ENCODE assay signal across 8 mouse cellular contexts in the genomic region with DNA sequence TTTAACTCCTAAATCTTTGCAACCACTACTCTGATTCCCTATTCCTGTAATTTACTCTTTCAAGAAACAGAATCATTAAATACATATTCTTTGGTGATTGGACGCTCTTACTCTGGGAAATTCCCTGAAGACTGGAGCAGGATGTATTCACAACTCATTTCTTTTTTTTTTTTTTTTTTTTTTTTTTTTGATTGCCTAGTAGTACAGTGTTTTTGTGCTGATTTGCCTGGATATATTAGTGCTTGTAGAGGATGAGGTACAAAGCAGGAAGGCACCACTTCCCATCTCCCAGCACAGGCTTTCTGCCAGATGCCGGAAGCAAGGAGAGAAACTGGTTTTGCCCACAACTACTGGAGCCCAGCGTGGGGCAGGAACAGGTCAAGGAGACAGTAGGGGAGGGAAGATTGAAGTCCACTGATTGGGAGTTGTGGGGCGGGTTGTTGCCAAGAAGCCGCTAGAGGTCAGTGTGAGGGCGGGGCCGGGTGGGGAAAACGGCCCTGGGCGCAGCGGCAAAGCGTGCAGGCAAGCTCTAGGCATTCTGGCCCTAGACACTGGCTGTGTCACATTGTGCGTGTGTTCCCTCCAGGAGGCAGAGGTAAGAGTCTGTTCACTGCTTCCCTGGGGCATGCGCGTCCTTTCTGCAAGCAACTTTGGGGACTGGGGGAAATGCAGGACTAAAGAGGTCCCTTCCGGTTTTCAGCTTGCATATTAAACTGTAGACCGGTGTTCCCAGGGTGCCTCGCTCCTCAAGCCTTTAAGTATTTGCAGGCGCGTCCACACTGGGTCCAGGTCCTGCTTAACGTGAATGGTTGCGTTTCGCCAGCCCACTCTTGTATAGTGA. TPM values are rescaled to one million over a fixed set of nuclear protein-coding genes. Genes with fewer than 3 reads are reported as not detected.
DNase-seq lines count a peak whose midpoint lies in the region; ATAC-seq lines count a peak whose summit lies in the region.

A gene (plus strand): TSS at position 482 of the 841 bp plus-strand sequence.

- H3K27ac ChIP-seq in hindbrain, embryonic 15.5 days (replicated peaks): peak within 1 kb of the TSS; percentile 87

- H3K4me2 ChIP-seq in hindbrain, embryonic 15.5 days: peak within 1 kb of the TSS; percentile 88

- ATAC-seq in hindbrain, embryonic 15.5 days (ENCODE audit: low FRiP score, low read depth): peak; percentile 90

- H3K9me3 ChIP-seq in hindbrain, embryonic 15.5 days: no peaks in the 10 kb centered on the region

- no peaks in the 10 kb centered on the region for H3K27me3 ChIP-seq in hindbrain, embryonic 15.5 days

- WGBS in hindbrain, embryonic 15.5 days: 2% methylated on average over 22 of the region's 22 CpGs

- H3K9ac ChIP-seq in hindbrain, embryonic 15.5 days: peak within 1 kb of the TSS; percentile 32

- H3K36me3 ChIP-seq in hindbrain, embryonic 15.5 days: no peaks in the 10 kb centered on the region

- peak within 1 kb of the TSS; percentile 57 for H3K4me3 ChIP-seq in hindbrain, embryonic 15.5 days

- peaks cover 6% of the 10 kb centered on the region; the same call in 1 of the 2 replicates for H3K4me1 ChIP-seq in hindbrain, embryonic 15.5 days (replicated peaks)

- DNase-seq in T-cell, adult 2 months (ENCODE audit: low spot score): peak; percentile 6
- DNase-seq in cerebellum, postnatal 36 days: peak; percentile 50 to 57
- peak; percentile 60 for DNase-seq in frontal cortex, postnatal 36 days (ENCODE audit: low spot score in 2 of 2)
- DNase-seq in left cerebral cortex, adult 11 months (ENCODE audit: low spot score): peak; percentile 37
- peak; percentile 76 to 81 for DNase-seq in lung, postnatal 4 days
- DNase-seq in right cerebral cortex, adult 18-20 months: peak; percentile 48
- peak; percentile 11 for DNase-seq in urinary bladder, postnatal 10 days (ENCODE audit: low spot score)

RNA-seq across cellular contexts. Expression of the gene that starts here (rescaled TPM):
- 9.0 and 9.1 TPM in 2 replicates for polyA plus RNA-seq in hindbrain, embryonic 15.5 days (2015; fragmentation: Nextera tagmentation; extraction: Ambion mirVana)

Comparison
In these comparisons a context has a peak if more than half of its experiments do, and no peak if none do; other contexts are left out.
1. Peak in every context shown above with its lines: DNase-seq, ATAC-seq, H3K4me3 ChIP-seq and H3K27ac ChIP-seq.
2. DNase-seq: peak in every context shown above with its lines; median percentile 78 in lung, postnatal 4 days; 60 in frontal cortex, postnatal 36 days; 54 in cerebellum, postnatal 36 days; 48 in right cerebral cortex, adult 18-20 months; 37 in left cerebral cortex, adult 11 months; 11 in urinary bladder, postnatal 10 days; 6 in T-cell, adult 2 months.